Mouse (Mus musculus) adrenal gland, adult (tissue): ENCODE data around the gene Rapgef4.
"Not testable (repeated sequence)": the region's sequence is repeated elsewhere in the genome, so short reads cannot be mapped to it uniquely, and the experiment has no call there.

Experiments used
- DNase-seq, 2 experiments: peaks; one replicate each; pipeline ENCODE4 v3.0.0; 2022 to 2023; ENCODE audit warnings: low spot score in 1 of 2; ENCODE audit not compliant: inconsistent age in 2 of 2

Gene Rapgef4

GRCm38 (mm10) chr2:72116103-72116502 lies 135.1 kb downstream of the Rapgef4 start:
- DNase-seq, result peak in 1 of 2 experiments; percentile 62

- DNase-seq, result no peak
Measured at GRCm38 (mm10) chr2:72116698-72117097, 135.7 kb downstream of the Rapgef4 start.

GRCm38 (mm10) chr2:72117138-72118011 lies 136.3 kb downstream of the Rapgef4 start:
- DNase-seq, result peak; percentile 80

DNA sequence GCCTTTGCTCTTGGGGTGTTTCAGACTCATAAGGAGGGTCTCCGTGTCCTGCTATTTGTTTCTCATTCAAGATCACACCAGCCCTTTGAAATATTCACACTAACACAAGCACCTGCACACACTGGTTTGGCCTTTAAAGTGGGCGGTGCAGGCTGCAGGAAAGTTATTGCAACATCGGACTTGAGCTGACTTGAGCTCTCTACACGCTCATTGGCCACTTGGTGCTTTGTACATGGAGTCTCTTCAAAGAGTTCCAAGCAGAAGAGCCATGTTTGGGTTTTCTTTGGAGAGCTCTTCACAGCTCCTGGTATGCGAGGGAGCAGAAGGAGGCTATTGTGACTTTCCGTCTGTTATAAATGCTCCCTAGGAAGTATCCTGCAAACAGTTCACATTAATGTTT lies 139.2 kb downstream of the Rapgef4 start:
- DNase-seq, result no peak

DNA sequence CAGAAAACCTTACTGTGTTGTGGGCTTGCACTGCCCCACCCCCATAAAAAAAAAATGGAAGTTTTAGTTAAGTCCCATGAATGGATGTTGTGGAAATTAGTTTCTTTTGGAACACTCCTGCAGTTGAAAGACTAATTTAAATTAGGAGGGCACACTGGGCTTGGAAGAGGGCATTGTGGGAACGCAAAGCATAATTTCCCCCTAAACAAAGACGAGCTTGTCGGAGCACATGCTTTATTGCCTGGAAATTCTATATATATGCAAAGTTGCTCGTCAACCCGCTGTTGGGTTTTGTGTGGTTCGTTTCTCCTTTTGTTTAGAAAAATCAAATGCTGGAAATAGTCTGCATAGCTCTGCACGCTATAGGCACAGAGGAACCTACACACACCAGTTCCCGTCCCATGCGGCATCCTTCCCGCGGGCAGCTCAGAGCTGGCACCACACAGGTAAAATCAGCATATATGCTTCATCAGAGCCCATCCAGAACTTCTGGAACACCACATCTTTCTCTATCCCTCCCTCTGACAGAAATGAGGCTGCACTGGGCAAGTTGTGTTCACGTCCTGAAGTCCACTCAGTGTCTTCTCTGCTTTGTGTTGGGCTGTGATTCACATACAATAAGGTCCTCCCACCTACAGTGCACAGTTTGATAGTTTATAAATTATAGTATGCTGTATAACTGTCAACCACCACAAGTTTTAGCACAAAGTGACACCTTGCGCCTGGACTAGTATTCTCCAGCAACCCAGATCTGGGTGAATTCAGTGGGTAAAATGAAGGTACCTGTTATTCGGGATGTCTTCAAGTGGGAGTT lies 141.6 kb downstream of the Rapgef4 start:
- no peak for DNase-seq

DNA sequence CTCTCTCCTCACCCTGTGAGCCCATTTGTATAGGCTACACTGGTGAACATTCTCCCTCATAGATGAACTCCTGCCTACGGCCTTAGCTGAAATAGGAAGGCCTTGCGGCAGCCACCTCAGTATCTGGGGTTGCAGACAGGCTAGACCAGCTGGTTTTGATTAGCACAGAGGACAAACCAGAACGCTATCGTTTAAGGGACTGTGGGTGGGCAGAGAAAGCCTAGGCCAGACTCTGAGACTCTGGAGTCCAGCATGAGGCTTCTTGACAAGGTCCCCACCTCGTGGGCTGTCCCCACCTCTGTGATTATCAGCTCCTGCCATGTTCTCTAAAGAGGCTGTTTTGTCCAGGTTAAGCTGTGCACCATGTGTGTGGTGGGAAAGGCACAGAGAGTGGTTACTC lies 142.8 kb downstream of the Rapgef4 start:
- DNase-seq, result no peak

- peak; percentile 62 to 76 for DNase-seq
Measured at GRCm38 (mm10) chr2:72125786-72126185, 144.7 kb downstream of the Rapgef4 start.

DNA sequence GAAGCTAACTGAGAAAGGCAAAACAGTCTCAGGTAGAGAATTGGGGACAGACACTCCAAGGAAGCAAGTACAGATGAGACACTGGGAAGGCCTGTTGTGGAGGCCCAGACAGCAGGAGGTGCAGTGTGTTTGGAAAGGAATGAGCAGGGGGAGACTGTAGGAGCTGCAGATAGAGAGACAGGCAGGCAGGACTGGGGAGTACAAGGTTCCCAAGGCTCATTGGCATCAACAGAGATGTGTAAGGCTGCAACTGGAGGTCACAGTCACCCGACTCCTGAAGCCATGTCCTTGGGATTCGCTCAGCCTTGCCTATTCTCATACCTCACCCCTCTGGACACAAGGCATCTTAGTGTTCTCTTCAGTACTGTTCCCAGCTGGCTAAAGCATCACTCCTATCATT lies 145.4 kb downstream of the Rapgef4 start:
- peak; percentile 52 to 75 for DNase-seq

DNA sequence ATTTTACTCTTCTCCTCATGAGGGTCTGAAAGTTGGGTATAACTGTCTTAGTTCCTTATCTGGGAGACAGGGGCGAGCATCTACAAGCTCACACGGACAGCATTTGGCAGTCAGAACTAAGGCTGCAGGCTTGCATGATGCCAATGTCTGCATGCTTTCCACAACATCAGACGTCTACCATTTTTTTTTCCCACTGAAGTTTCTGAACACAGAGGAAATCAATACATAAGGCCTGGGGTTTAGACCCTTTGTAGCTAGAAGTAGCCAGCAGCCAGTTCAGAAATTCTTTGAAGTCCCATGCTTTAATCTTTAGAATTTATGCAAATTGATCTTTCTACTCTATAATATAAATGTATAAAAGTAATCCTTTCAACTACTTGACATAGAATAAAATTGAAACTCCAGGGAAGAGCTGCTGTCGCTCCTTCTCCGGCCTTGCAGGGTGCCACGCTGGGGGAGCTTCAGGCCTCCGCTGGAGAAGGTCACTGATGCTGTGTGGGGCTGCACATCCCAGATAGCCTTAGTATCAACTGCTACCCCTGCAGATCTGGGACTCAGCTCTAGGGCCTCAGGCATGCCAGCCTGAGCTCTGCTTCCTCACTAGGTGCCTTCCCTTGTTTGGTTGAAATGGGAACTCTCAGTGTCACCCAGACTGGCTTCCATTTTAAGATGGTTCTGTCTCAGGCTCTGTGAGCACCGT lies 148.7 kb downstream of the Rapgef4 start:
- no peak for DNase-seq

DNA sequence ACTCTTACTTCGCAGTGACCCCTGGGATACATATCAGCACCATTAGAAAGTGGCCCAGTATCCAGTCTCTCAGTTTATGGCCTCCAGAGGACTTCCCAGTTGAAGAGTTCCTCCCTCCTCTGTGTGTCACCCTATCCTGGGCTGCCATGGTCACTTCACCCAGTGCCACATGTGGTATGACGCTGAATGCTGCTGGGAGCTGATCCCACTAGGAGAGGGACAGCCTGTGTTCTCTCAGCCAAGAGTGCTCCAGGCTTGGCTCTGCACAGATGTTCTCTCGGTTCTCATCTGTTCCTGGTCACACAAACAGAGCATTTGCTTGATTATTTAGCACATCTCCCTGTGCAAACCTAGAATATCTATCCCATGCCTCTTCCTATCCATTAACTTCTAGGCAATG lies 151.2 kb downstream of the Rapgef4 start:
- no peak for DNase-seq

- DNase-seq, result no peak
Measured at GRCm38 (mm10) chr2:72136045-72136444, 155.0 kb downstream of the Rapgef4 start.

DNA sequence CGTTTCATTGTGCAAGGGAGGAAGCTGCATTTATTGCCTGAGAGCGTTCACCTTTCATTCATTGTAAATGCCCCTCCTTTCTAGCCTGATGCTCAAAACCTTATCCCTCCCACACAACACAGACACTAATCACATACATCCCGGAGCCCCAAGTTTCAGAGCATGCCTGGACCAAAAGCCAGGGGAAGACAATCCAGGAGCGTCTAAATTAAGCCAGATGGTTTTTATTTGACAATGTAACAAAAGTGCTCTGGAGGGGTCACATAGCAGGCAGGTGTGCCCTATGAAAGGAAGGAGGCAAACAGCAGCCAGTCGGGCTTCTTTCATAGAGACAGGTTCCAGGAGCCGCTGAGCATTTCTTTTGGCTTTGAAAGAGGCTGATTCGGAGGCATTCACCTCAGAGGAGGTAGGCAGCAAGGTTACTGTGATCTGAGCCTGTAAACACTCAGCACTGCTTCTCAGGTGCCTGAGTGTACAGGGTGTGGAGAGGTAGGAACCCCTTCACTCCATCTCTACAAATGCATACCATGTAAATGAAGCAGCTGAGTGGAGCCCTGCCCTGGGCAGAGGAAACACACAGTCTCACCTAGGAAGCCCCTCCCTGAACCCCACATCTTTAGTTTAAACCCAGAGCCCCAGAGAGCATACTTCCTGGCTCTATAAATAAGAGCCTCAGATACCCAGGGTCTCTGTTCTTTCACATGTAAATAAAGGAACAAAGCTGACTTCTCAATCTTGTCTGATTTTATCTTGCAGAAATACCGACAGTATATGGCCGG lies 155.6 kb downstream of the Rapgef4 start:
- no peak for DNase-seq

DNA sequence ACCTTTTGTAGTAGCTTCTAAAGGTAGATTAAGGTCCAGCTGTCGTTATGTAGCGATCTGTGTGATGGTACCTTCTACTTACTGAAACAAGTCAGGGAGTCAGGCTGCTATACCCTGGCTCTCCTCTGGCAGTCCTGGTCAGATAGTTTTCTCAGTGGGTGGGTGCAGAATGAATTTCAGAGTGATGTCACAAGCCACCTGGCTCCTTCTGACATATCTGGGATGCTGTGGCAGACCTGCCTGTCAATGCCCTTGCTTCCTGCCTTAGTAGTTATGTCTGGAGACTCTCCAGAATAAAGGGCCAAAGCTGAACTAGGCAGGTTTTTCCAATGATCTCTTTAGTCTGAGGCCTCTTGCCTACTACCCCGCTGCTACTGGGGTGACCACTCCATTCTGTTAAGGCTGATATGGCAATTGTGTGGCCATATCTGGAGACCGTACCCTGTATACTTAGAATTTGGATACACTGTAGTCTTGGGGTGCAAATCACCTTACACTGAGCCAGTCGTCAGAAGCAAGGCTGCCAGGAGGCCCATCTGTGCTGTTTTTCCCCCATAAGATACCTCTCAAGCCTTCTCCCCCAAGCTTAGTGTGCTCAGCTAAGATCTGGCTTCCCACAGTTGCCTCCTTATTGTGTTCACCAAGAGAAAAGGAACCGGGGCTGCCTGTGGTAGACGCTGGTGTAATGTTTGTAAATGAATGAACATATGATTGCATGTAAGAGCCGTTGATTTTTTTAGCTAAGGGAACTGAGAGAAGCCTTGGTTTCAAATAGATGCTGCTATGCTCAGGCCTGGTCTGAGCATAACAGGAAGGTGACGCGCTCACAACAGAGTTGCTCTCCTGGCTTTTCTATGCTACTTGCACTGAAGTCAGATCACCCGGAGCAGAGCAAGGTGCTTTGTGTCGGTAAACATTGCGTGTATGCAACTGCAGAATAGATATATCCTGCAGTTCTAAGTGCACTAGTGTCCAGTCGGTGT lies 159.1 kb downstream of the Rapgef4 start:
- no peak for DNase-seq

DNA sequence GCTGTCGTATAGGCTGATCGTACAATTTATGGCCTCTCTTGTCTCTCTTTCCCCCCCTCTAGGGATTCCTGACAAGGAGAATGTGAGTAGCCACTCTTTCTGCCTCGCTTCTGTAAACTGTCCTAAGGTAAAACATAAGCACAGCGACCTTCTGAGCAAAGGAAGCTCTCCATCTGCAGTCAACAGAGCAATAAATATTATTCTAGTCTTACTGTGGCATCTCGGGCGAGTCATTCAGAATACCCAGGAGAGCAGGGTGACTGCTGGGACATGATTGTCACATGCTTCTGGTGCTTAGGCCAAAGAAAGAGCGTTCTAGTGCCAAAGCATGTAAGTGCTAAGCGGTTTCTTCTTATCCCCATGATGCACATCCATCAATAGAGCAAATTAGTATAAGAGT lies 160.1 kb downstream of the Rapgef4 start:
- peak in 1 of 2 experiments; percentile 74 for DNase-seq

DNA sequence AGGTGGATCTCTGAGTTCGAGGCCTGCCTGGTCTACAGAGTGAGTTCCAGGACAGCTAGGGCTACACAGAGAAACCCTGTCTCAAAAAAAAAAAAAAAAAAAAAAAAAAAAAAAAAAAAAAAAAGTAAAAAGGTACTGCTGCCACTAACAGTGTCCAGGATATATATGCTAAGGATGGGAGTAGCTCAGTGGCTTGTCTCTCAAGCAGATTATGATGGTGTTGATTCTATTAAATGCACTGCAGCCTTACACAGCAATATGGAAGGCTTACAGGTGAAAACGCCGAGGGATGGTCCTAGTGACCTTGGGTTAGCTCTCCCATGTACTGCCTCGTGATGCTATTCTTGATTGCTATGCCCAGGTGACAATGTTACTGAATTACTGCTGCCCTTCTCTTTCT lies 160.7 kb downstream of the Rapgef4 start:
- not testable (repeated sequence) for DNase-seq

DNA sequence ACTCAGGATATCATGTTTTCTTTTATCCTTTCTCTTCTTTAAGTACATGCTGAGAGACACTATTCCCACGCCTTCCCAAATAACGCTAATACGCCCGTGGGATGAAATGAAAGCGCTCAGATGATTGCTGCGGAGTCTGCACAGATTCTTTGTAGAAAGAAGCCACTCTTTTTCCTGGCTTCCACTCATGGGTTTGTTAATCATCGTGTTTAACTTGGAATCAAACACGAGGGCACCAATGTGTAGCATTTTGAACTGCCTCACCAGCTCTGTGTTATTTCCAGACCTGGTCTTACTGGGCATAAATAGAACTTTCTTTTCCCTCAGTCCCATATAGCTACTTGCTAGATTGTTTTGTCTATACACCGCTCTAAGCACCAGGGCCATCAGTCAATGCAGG lies 162.4 kb downstream of the Rapgef4 start:
- DNase-seq, result no peak

GRCm38 (mm10) chr2:72144576-72145200 lies 163.6 kb downstream of the Rapgef4 start:
- peak; percentile 40 to 83 for DNase-seq

DNA sequence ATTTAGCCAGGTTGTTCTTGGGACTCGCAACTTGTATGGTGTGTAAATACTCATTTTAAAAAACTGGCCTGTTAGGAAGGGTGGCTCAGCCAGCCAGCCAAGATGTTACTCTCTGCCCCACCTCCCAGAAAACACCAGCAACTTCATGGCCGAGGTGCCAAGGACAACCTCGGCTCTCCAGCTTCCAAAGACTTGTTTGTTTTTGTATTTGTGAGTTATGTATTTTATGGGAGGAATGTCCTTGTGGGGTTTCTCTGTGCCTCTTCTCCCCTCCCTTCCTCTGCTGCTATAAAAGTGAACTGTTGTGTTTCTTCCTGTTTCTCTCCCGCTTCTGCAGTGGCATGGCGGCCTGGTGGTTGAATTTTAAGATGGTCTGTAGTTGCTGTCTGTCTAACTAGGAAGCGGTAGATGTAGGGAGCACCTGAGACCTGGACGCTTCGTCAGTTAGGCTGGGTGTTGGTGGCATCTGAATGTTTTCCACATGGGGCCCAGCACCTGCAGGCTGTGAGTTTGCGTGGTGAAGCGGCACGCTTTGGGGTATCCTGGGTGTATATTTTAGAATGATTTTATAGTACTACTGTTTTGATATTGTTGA lies 164.3 kb downstream of the Rapgef4 start:
- DNase-seq, result peak; percentile 74 to 93

GRCm38 (mm10) chr2:72146061-72146460 lies 165.0 kb downstream of the Rapgef4 start:
- peak; percentile 73 to 90 for DNase-seq
